Mouse (Mus musculus) G1E (cell line): ENCODE results near the gene Sv2b.

ENCODE experiments used
- CTCF ChIP-seq: IDR thresholded peaks from 2 replicates; pipeline ENCODE4 v1.5.1; 2012; ENCODE audit warnings: low read depth, low read length, inconsistent platforms, mixed read lengths
- GATA2 ChIP-seq: IDR thresholded peaks from 2 replicates; pipeline ENCODE4 v1.6.1; 2012; ENCODE audit warnings: low read depth, low read length, inconsistent platforms, borderline replicate concordance
- TAL1 ChIP-seq: conservative IDR thresholded peaks from 2 replicates; pipeline ENCODE4 v1.6.1; 2012; ENCODE audit warnings: low read depth, low read length, inconsistent platforms, mixed read lengths

DNA sequence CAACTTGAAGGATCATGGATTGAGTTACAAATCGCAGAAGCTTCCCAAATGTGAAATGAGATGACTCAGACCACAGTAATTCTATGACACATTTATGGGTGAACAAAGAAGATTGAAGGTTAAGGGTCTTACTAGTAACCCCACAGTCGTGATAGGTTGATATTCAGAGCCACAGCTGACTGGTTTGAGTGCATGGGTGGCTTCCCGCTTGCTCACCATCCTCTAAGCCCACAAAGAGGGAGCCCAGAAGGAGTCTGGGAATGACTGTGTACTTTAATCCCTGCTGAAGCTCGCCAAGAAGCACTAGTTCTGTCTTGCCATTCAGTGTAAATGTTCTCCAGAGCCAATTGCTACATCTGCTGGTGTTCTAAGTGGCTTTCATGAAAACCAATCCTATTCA is 41.8 kb downstream of the Sv2b start:
- no peak for TF ChIP-seq CTCF
- TF ChIP-seq TAL1: no peak
- TF ChIP-seq GATA2: no peak
